Mouse (Mus musculus): ENCODE measurements at regions not wholly inside any gene's neighbourhood (a gene's known extent, or its start where the extent isn't known, plus 50 kb on each side); places are given as distances from the start of the nearest gene placed in this dataset.
A peak's percentile ranks its signal among the peaks of the same experiment; 100 is the strongest.
"Not testable (repeated sequence)": the region's sequence is repeated elsewhere in the genome, so short reads cannot be mapped to it uniquely, and the experiment has no call there.

- DNase-seq = not testable (repeated sequence)
These were observed 83.4 kb upstream of the Gm49339 start for GRCm38 (mm10) chr10:51397016-51397415.

GRCm38 (mm10) chr10:51405141-51405540, 75.3 kb upstream of the Gm49339 start:
- DNase-seq = peak; percentile 57

GRCm38 (mm10) chr10:51412795-51413194, 67.6 kb upstream of the Gm49339 start:
- DNase-seq = no peak

GRCm38 (mm10) chr10:51414512-51414911, 65.9 kb upstream of the Gm49339 start:
- no peak for DNase-seq

GRCm38 (mm10) chr10:51416723-51417122, 63.7 kb upstream of the Gm49339 start:
- no peak for DNase-seq

- no peak for DNase-seq
These were observed 63.0 kb upstream of the Gm49339 start for GRCm38 (mm10) chr10:51417221-51417911.

- no peak for DNase-seq
These were observed 61.9 kb upstream of the Gm49339 start for GRCm38 (mm10) chr10:51418550-51418949.

GRCm38 (mm10) chr10:51422501-51422900, 57.9 kb upstream of the Gm49339 start:
- no peak for DNase-seq

Data from adrenal gland, postnatal 14 days (tissue).